Mouse (Mus musculus) lung, embryonic 16.5 days (tissue): ENCODE data around the gene Inpp5f. TPM values are rescaled to one million over a fixed set of nuclear protein-coding genes. Genes with fewer than 3 reads are reported as not detected.

ENCODE experiments used
- ATAC-seq: fragments of 200-750 bp; cut with Nextera tagmentation; 2 replicates; pipeline ENCODE4 v1.8.0; 2017; ENCODE audit warnings: low read depth, mild to moderate bottlenecking, moderate library complexity
- H3K27ac ChIP-seq: fragments of 300-500 bp; sonication (generic); 2 replicates; pipeline ENCODE4 v1.5.1; 2014; ENCODE audit warnings: mild to moderate bottlenecking, control low read depth, low read length
- H3K27me3 ChIP-seq: fragments of 300-500 bp; sonication (generic); 2 replicates; pipeline ENCODE4 v1.6.1; 2014; ENCODE audit warnings: low read depth, low read length, mixed read lengths; ENCODE audit not compliant: control insufficient read depth, insufficient read depth
- H3K36me3 ChIP-seq: fragments of 300-500 bp; sonication (generic); 2 replicates; pipeline ENCODE4 v1.6.1; 2014; ENCODE audit warnings: low read length; ENCODE audit not compliant: control insufficient read depth, insufficient read depth
- H3K4me1 ChIP-seq: fragments of 300-500 bp; sonication (generic); replicated peaks from 2 replicates; pipeline ENCODE4 v1.6.1; 2014; ENCODE audit warnings: low read length, mixed read lengths; ENCODE audit not compliant: control insufficient read depth, insufficient read depth
- H3K4me2 ChIP-seq: fragments of 300-500 bp; sonication (generic); 2 replicates; pipeline ENCODE4 v1.6.1; 2014; ENCODE audit warnings: low read depth, low read length, control low read depth
- H3K4me3 ChIP-seq: fragments of 300-500 bp; sonication (generic); 2 replicates; pipeline ENCODE4 v1.5.1; 2014; ENCODE audit warnings: mild to moderate bottlenecking, low read length, control low read depth
- H3K9ac ChIP-seq: fragments of 300-500 bp; sonication (generic); 2 replicates; pipeline ENCODE4 v1.6.1; 2014; ENCODE audit warnings: low read length, control low read depth
- H3K9me3 ChIP-seq: fragments of 300-500 bp; sonication (generic); 2 replicates; pipeline ENCODE4 v1.6.1; 2016; ENCODE audit warnings: low read length; ENCODE audit not compliant: control insufficient read depth
- WGBS: fragments of 180-500 bp; shearing (Covaris S2); extraction: QIAGEN DNeasy Blood & Tissue Kit; methylation state at CpG from one replicate; pipeline ENCODE4 v1.1.7; 2014; 5-methylcytosine and 5-hydroxymethylcytosine counted together
- polyA plus RNA-seq: library from polyadenylated mRNA; unstranded; fragments of >200 nt; fragmentation: Nextera tagmentation; extraction: Ambion mirVana; gene quantifications from 2 replicates; pipeline ENCODE4 v1.2.1, GENCODE M21; 2015

Inpp5f gene
- polyA plus RNA-seq, 1 experiment from 2014 or later, result 16.2 TPM

- no peak for ATAC-seq
- Histone ChIP-seq H3K9me3 (no peaks in the 10 kb centered on the region), H3K27me3 (no peaks in the 10 kb centered on the region), H3K36me3 (no peaks in the 10 kb centered on the region), H3K4me3 (no peak overlapping the region), H3K27ac (no peak overlapping the region), H3K9ac (no peak overlapping the region), H3K4me2 (no peak overlapping the region), H3K4me1 (no peaks in the 10 kb centered on the region; the same call in 1 of the 2 replicates)
- WGBS, result 41% methylated on average over 2 of the region's 2 CpGs
Measured at GRCm38 (mm10) chr7:128575794-128576193, 35.3 kb upstream of the Inpp5f start.

- Histone ChIP-seq H3K9ac (no peak overlapping the region), H3K9me3 (no peaks in the 10 kb centered on the region), H3K4me1 (peaks cover 6% of the 10 kb centered on the region; the same call in 1 of the 2 replicates), H3K27me3 (no peaks in the 10 kb centered on the region), H3K4me3 (no peak overlapping the region), H3K4me2 (no peak overlapping the region), H3K36me3 (no peaks in the 10 kb centered on the region), H3K27ac (no peak overlapping the region)
- 44% methylated on average over 1 of the region's 1 CpGs for WGBS
- no peak for ATAC-seq
Measured at GRCm38 (mm10) chr7:128577607-128578006, 33.5 kb upstream of the Inpp5f start.

GRCm38 (mm10) chr7:128578199-128578945, 32.8 kb upstream of the Inpp5f start:
- Histone ChIP-seq H3K36me3 (no peaks in the 10 kb centered on the region), H3K27me3 (no peaks in the 10 kb centered on the region), H3K4me3 (no peak overlapping the region), H3K4me2 (no peak overlapping the region), H3K9me3 (no peaks in the 10 kb centered on the region), H3K27ac (no peak overlapping the region), H3K4me1 (peaks cover 6% of the 10 kb centered on the region; the same call in 1 of the 2 replicates), H3K9ac (no peak overlapping the region)
- 83% methylated on average over 10 of the region's 10 CpGs for WGBS
- no peak for ATAC-seq

- no peak overlapping the region for H3K4me2 ChIP-seq
- no peaks in the 10 kb centered on the region for H3K36me3 ChIP-seq
- H3K27me3 ChIP-seq, result no peaks in the 10 kb centered on the region
- H3K9ac ChIP-seq, result no peak overlapping the region
- WGBS, result 78% methylated on average over 2 of the region's 2 CpGs
- no peak overlapping the region for H3K4me3 ChIP-seq
- no peak overlapping the region for H3K27ac ChIP-seq
- peaks cover 6% of the 10 kb centered on the region; the same call in 1 of the 2 replicates for H3K4me1 ChIP-seq
- no peak for ATAC-seq
- no peaks in the 10 kb centered on the region for H3K9me3 ChIP-seq
Measured at GRCm38 (mm10) chr7:128579381-128579780, 31.7 kb upstream of the Inpp5f start.

GRCm38 (mm10) chr7:128580318-128580717, 30.8 kb upstream of the Inpp5f start:
- no peak overlapping the region for H3K4me3 ChIP-seq
- 86% methylated on average over 6 of the region's 6 CpGs for WGBS
- no peak overlapping the region for H3K9ac ChIP-seq
- no peaks in the 10 kb centered on the region for H3K9me3 ChIP-seq
- ATAC-seq, result no peak
- no peaks in the 10 kb centered on the region for H3K27me3 ChIP-seq
- no peak overlapping the region for H3K27ac ChIP-seq
- no peak overlapping the region for H3K4me2 ChIP-seq
- peaks cover 6% of the 10 kb centered on the region; the same call in 1 of the 2 replicates for H3K4me1 ChIP-seq
- H3K36me3 ChIP-seq, result no peaks in the 10 kb centered on the region

GRCm38 (mm10) chr7:128581864-128582484, 29.2 kb upstream of the Inpp5f start:
- Histone ChIP-seq H3K27me3 (no peaks in the 10 kb centered on the region), H3K4me3 (no peak overlapping the region), H3K36me3 (no peaks in the 10 kb centered on the region), H3K27ac (no peak overlapping the region; the same call in 1 of the 2 replicates), H3K9ac (no peak overlapping the region), H3K9me3 (no peaks in the 10 kb centered on the region), H3K4me2 (no peak overlapping the region), H3K4me1 (peaks cover 6% of the 10 kb centered on the region; the same call in 1 of the 2 replicates)
- 60% methylated on average over 15 of the region's 15 CpGs for WGBS
- peak; percentile 54; the same call in 1 of the 2 replicates for ATAC-seq

- Histone ChIP-seq H3K4me2 (no peak overlapping the region), H3K4me1 (peaks cover 6% of the 10 kb centered on the region; the same call in 1 of the 2 replicates), H3K27me3 (no peaks in the 10 kb centered on the region), H3K9me3 (no peaks in the 10 kb centered on the region), H3K4me3 (no peak overlapping the region), H3K9ac (no peak overlapping the region), H3K36me3 (no peaks in the 10 kb centered on the region), H3K27ac (no peak overlapping the region)
- ATAC-seq, result no peak
- WGBS, result 73% methylated on average over 6 of the region's 6 CpGs
Measured at GRCm38 (mm10) chr7:128583213-128583948, 27.7 kb upstream of the Inpp5f start.

GRCm38 (mm10) chr7:128587334-128587933, 23.7 kb upstream of the Inpp5f start:
- H3K27ac ChIP-seq, result no peak overlapping the region
- H3K36me3 ChIP-seq, result no peaks in the 10 kb centered on the region
- no peaks in the 10 kb centered on the region for H3K27me3 ChIP-seq
- ATAC-seq, result no peak
- 36% methylated on average over 4 of the region's 4 CpGs for WGBS
- no peak overlapping the region for H3K9ac ChIP-seq
- no peaks in the 10 kb centered on the region for H3K9me3 ChIP-seq
- peaks cover 12% of the 10 kb centered on the region for H3K4me1 ChIP-seq
- H3K4me2 ChIP-seq, result no peak overlapping the region
- H3K4me3 ChIP-seq, result no peak overlapping the region
